Mouse (Mus musculus): ENCODE measurements around the gene Etv6. TPM values are rescaled to one million over a fixed set of nuclear protein-coding genes. Genes with fewer than 3 reads are reported as not detected.

The Etv6 gene
- polyA plus RNA-seq, 1 experiment: not detected

DNA sequence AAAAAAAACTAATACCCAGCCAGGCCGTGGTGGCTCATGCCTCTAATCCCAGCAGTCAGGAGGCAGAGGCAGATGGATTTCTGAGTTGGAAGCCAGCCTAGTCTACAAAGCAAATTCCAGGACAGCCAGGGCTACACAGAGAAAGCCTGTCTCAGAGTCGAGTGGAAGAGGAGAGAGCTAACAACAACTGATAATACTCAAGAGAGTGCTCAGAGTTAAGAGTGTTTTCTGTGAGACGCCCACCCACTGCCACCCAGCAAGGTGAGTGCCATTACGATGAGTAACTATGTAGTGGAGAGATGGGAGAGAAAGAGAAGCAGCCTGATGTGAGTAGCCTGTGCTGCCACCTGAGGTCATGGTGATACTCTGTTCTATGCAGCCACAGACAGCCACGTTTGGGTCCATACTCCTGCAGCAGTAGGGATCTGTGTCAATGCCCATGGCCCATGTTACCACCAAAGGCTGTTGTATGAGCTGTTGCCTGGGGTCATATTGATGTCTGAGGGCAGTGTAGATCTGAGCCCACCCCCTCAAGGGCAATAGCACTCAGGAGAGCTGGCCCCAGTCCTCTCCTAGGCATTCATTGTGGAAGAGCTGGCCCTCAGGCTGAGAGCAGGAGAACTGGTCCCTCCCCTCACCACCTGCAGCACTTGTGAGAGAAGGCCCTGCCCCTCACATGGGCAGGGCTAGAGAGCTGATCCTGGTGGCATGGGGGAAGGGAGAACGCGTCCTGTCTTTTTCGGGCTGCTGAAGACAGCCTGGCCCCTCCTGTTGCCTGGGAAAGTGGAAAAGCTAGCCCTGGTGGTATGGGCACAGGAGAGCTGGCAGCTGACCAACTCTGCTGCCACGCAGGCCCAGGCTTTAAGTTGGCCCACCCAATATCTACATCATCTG is 258.4 kb downstream of the Etv6 start:
- Histone ChIP-seq H3K4me3 (ENCODE audit: insufficient read depth, low read depth, low read length) (no peak overlapping the region), H3K4me1 (ENCODE audit: control insufficient read depth, insufficient read depth, low read length) (no peaks in the 10 kb centered on the region), H3K27ac (ENCODE audit: insufficient read depth, low read depth, low read length) (no peak overlapping the region)
- no peak for TF ChIP-seq POLR2A (IDR thresholded peaks at IDR 0.05; ENCODE audit: insufficient read depth, low read depth, low read length)
- TF ChIP-seq CTCF (IDR thresholded peaks at IDR 0.05; ENCODE audit: insufficient read depth, low read depth, low read length): no peak
- 58% methylated on average over 9 of the region's 9 CpGs for WGBS

DNA sequence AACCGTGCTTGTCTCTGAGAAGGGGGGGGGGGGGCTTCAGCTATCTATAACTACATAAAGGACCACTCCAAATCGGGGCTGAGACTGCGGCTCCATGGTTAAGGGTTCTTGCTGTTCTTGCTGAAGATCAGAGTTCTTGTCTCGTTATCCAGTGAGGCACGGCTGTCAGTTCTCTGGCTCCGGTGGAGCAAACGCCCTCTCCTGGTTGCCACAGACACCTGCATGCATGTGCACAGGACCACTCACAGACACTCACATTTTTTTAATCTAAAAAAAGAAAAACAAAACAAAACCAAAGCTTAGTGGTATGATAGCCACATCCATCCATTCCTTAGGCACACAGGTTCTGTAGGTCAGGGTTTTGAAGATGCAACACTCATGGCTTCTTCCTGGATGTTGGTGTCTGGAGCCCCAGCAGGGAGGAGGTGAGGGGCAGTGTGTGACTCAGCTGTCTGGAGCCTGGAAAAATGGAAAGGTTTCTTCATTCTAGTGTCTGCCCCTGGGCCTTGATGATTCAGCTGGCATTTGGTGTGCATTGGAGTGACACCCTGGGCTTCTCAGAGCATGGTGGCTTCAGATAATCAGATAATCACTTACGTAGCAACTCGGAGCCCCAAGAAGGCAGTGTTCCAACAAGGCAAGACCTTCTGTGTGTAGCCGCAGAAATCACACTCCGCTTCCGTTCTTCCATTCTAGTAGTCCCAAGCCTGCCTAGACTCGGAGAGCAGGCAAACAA is 262.6 kb downstream of the Etv6 start:
- TF ChIP-seq CTCF (IDR thresholded peaks at IDR 0.05; ENCODE audit: insufficient read depth, low read depth, low read length) (no peak), POLR2A (IDR thresholded peaks at IDR 0.05; ENCODE audit: insufficient read depth, low read depth, low read length) (no peak)
- Histone ChIP-seq H3K4me3 (ENCODE audit: insufficient read depth, low read depth, low read length) (no peak overlapping the region), H3K27ac (ENCODE audit: insufficient read depth, low read depth, low read length) (no peak overlapping the region), H3K4me1 (ENCODE audit: control insufficient read depth, insufficient read depth, low read length) (no peaks in the 10 kb centered on the region)
- WGBS: 68% methylated on average over 13 of the region's 13 CpGs

DNA sequence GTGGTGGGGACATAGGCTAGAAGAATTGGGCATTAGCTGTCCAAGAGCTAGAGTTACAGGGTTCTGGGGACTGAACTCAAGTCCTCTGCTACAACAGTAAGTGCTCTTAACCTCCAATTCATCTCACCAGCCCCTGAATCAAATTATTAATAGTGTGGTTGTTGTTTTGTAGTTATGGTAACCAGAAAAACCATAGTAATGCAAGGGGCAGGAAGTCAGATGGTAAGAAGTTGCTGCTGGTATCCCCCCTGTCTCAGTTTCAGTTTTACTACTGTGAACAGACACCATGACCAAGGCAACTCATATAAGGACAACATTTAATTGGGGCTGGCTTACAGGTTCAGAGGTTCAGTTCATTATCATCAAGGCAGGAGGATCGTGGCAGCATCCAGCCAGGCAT is 266.5 kb downstream of the Etv6 start:
- no peak overlapping the region for H3K4me3 ChIP-seq (ENCODE audit: insufficient read depth, low read depth, low read length)
- TF ChIP-seq POLR2A (IDR thresholded peaks at IDR 0.05; ENCODE audit: insufficient read depth, low read depth, low read length): no peak
- TF ChIP-seq CTCF (IDR thresholded peaks at IDR 0.05; ENCODE audit: insufficient read depth, low read depth, low read length): no peak
- no peaks in the 10 kb centered on the region for H3K4me1 ChIP-seq (ENCODE audit: control insufficient read depth, insufficient read depth, low read length)
- WGBS: 91% methylated on average over 1 of the region's 1 CpGs
- no peak overlapping the region for H3K27ac ChIP-seq (ENCODE audit: insufficient read depth, low read depth, low read length)

DNA sequence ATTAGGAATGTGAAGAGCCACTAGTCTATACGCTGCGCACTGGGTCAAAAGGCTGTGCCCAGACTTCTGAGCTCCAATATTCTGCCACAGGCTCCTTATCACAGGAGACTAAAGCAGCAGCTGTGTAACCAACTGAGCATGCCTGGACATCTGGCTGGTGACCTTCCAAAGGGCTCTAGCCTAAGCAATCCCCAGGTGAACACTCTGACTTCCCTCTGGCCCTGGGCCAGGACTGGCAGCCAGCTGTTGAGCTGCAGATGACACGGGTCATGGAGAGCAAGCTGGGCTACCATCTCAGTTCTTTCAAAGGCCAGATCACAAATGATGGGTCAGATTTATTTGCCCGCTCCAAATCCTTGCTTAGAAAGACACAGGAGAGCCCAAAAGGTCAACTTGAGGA is 275.8 kb downstream of the Etv6 start:
- TF ChIP-seq POLR2A (IDR thresholded peaks at IDR 0.05; ENCODE audit: insufficient read depth, low read depth, low read length) (no peak), CTCF (IDR thresholded peaks at IDR 0.05; ENCODE audit: insufficient read depth, low read depth, low read length) (no peak)
- no peak overlapping the region for H3K4me3 ChIP-seq (ENCODE audit: insufficient read depth, low read depth, low read length)
- no peak overlapping the region for H3K27ac ChIP-seq (ENCODE audit: insufficient read depth, low read depth, low read length)
- WGBS: 91% methylated on average over 4 of the region's 4 CpGs
- no peaks in the 10 kb centered on the region for H3K4me1 ChIP-seq (ENCODE audit: control insufficient read depth, insufficient read depth, low read length)

DNA sequence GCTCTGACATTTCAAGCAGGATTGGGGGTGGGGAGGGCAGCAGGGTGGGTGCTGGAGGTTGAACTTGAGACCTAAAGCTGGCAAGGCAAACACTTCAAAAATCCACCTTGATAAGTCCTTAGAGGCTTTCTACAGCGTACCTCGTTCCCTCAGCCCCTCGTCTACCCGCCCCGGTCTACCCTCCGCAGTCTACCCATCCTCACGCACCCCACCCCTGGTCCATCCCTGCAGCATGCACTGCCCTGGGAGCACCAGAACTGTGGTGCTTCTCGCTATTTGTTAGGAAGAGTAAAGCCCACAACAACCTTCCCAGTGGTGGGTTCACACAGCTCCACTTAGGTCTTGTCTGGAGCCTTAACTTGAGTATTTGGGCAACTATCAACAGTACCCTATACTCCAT is 277.1 kb downstream of the Etv6 start:
- 96% methylated on average over 8 of the region's 8 CpGs for WGBS
- no peak for TF ChIP-seq POLR2A (IDR thresholded peaks at IDR 0.05; ENCODE audit: insufficient read depth, low read depth, low read length)
- TF ChIP-seq CTCF (IDR thresholded peaks at IDR 0.05; ENCODE audit: insufficient read depth, low read depth, low read length): no peak
- Histone ChIP-seq H3K27ac (ENCODE audit: insufficient read depth, low read depth, low read length) (no peak overlapping the region), H3K4me1 (ENCODE audit: control insufficient read depth, insufficient read depth, low read length) (no peaks in the 10 kb centered on the region), H3K4me3 (ENCODE audit: insufficient read depth, low read depth, low read length) (no peak overlapping the region)

DNA sequence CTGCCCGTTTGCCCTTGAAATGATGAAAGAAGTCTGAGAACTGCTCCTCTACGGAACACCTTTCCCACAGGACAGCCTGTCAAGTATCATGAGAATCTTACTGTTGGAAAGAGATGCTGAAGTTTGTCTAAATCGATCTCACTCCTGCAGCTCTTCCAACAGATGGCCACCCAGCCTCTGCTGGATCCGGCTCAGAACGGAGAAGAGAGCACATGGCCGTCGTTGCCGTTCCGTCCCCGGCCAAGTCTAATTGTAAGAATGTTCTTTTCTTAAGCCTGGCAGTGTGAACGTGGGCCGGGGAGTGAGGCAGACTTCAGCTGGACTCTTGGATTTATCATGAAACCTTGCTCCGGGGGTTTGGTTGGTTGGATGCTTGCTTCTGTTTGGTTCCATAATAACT is 281.9 kb downstream of the Etv6 start:
- Histone ChIP-seq H3K4me3 (ENCODE audit: insufficient read depth, low read depth, low read length) (no peak overlapping the region), H3K27ac (ENCODE audit: insufficient read depth, low read depth, low read length) (no peak overlapping the region), H3K4me1 (ENCODE audit: control insufficient read depth, insufficient read depth, low read length) (no peaks in the 10 kb centered on the region)
- 73% methylated on average over 13 of the region's 13 CpGs for WGBS
- TF ChIP-seq CTCF (IDR thresholded peaks at IDR 0.05; ENCODE audit: insufficient read depth, low read depth, low read length) (no peak), POLR2A (IDR thresholded peaks at IDR 0.05; ENCODE audit: insufficient read depth, low read depth, low read length) (no peak)

Other genes with a start within 250 kb of the Etv6 start
- gene Kap, start 181.9 kb upstream of the Etv6 start, polyA plus RNA-seq (2012; ENCODE audit: insufficient read depth, insufficient read length, low replicate concordance, missing spikeins): not detected in 2 replicates